Mouse (Mus musculus): Measurements from ENCODE around the gene Tanc1.

GRCm38 (mm10) chr2:59843156-59843555, 231.3 kb downstream of the Tanc1 start:
- TF ChIP-seq CTCF (IDR thresholded peaks at IDR 0.05; ENCODE audit: borderline replicate concordance, extremely low read depth, insufficient read depth, insufficient read length) (no peak), POLR2A (IDR thresholded peaks at IDR 0.05; ENCODE audit: borderline replicate concordance, extremely low read depth, insufficient read depth, insufficient read length, poor library complexity, severe bottlenecking) (no peak)

Measured in brain, embryonic 14.5 days (tissue).